Mouse (Mus musculus) lung, postnatal 14 days (tissue): ENCODE data around the gene Slc22a23.

Source experiments
- DNase-seq: peaks from one replicate; pipeline ENCODE4 v3.0.0; 2021

Gene Slc22a23

DNA sequence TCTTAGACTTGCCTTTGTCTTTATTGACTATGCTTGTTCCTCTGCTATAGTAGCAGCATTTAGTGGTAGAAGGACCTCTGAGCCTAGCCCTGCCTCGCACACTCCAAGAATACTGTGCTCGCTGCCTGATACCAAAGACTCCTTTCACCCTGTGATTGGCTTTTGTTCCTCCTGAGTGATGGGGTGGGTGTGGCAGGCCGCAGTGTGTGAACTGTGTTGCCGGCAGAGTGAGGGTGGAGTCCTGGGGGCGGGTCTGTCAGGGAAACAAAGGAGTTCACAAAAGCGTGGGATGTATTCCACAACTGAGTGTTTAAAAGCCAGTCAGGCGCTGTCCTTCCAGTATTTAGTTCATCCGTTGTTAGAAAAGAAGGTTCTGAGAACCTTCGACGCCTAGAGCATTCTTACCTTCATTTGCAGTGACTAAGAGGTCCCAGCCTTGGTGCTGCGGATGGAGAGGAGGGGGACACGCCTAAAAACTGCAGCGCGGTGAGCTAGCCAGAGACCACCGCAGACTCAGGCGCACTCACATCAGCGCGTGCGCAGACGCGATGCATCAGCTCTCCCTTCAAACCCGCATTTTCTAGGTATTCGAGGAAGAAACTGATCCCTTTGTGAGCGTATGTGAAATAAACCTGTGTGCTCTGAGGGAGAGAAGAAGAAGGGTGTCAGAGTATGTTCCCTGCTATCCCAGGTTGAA lies 213.8 kb downstream of the Slc22a23 start:
- DNase-seq = peak; percentile 40

DNA sequence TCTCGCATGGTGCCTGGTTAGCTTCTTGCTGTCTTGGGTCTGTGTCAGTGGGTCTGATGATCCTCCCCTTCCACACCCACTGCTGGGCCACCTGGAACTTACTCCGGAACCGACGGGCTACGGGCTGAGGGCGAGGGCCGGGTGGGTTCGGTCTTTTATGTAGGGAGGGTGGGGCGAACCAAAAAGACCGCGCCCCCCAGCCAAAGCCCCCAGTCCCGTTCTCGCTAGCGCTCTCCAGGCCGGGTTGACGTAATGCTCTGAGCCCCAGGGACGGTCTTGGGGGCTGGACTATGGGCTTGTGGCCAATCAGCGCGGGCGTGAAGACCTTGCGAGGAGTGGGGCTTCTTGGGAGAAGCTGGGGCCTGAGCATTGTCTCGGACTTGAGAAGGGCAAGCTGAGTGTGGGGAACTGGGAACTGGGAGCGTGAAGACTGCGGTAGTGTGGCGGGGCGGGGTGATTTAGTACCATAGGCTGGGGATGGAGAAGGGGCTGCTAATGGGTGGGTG lies 214.7 kb downstream of the Slc22a23 start, which contains the start of gene Tubb2b:
Tubb2b (minus strand) TSS at position 241 of the 506 bp plus-strand sequence.
- peak; percentile 59 for DNase-seq

DNA sequence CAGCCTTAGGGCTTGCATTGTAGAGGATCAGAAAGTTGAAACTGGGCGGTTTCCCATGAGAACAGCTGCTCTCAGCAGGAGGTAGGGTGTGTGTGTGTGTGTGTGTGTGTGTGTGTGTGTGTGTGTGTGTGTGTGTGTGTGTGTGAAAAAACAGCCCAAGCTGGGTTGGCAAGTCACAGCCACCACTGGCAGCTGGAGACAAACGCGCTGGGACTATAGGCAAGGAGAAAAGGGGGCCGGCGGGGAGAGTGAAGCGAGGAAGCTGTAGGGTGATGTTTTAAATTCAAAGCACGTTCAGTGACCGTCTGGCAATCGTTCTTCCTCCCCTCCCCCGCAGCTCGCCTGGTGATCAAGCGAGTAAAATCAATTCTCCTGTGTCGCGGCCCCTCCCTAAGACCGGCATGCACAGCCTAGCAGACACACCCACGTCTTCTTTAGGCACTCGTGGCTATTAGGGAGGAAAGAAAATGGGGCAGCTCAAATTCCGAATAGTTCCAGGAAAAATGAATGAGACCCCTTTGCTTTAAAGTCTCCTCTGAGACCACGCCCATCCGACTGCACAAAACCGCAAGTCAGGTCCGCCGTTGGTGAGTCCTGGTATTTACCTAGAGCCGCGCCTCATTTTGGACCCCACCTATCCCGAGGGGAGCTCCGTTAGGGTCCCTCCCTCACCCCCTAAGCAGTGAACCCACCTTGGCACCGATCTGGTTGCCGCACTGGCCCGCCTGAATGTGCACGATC lies 215.3 kb downstream of the Slc22a23 start:
- DNase-seq = no peak
